Mouse (Mus musculus) left cerebral cortex, postnatal 36 days (tissue): ENCODE results near the gene Nup85. TPM values are rescaled to one million over a fixed set of nuclear protein-coding genes. Genes with fewer than 3 reads are reported as not detected.

Source experiments
- DNase-seq, 2 experiments: peaks; one replicate each; pipeline ENCODE4 v3.0.0; 2021 to 2022; ENCODE audit warnings: low spot score in 2 of 2, mixed read lengths in 1 of 2
- intact Hi-C: fragments of 180-260 bp; cut with DNase I; formaldehyde crosslinking; loops from one replicate; pipeline ENCODE4 v1.15.1; 2025
- total RNA-seq, 2 experiments: library from RNA; stranded (reverse); gene quantifications; 2 replicates each; pipeline ENCODE4 v1.2.3; 2021

Gene Nup85
- total RNA-seq, 2 experiments from 2014 or later: 41.6 to 49.9 TPM

DNA sequence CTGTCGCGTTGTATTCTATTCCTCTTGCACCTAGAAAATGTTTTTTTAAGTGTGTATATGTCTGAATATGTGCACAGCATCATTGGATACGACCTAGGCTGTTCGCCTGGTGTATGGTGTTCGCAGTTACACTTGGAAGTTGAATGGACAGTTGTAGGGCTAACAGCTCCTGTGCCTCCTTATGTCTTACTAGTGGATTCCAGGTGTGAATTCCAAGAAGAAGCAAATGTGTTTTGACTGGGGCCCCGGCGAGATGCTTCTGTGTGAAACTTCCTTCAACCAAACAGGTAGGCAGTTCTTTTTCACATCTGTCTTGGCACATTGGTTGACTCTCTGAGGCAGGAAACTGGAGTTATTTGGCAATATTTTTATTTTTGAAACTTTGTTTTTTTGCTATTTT is 727 bp downstream of the Nup85 start:
- intact Hi-C loops: no loop called here
- DNase-seq: no peak

DNA sequence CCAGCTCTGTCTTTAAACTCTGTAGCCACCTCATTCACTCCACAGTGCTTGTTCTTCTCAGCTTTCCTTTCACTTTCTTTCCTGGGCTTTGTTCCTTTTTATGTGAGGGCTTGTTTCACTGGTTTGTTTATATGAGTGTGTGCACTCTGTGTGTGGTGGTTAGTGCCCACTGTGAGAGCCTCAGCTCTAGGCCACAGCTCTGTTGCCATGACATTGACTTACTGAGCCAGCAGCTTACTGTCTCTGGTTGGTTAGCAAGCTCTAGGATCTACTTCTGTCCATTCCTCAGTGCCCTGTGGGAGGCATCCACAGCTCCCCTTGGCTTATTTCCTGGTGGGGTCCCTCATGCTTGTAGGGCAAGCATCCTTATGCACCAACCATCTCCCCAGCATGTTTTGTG is 14.8 kb downstream of the Nup85 start:
- DNase-seq: no peak
- intact Hi-C loops: no loop called here

DNA sequence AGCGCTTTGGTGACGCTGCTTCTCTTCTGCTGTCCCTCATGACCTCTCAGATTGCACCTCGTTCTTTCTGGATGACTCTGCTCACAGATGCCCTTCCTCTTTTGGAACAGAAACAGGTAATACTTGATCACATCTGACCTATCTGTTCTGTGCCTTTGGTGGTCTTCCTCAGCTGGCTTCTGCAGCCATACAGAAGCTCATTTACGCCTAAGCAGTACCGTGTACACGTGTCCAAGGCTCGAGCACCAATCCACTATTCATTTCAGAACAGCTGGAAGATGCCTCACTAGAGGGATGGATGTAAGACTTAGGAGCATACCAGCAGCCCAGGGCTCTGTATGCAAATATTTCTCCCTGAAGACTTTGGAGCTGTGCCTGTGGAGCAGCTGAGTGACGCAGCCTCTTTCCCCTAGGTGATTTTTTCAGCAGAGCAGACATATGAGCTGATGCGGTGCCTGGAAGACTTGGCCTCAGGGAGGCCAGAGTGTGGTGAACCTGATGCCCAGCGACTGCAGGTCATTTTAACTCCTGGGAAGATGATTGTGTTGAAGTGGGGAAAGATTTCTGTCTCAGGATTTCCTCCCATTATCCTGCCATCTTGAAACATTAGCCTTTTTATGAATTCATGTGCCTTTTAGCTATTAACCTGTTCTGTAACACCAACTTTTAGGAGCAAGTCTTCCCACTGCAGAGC is 18.8 kb downstream of the Nup85 start:
- intact Hi-C loops: no loop called here
- no peak for DNase-seq

DNA sequence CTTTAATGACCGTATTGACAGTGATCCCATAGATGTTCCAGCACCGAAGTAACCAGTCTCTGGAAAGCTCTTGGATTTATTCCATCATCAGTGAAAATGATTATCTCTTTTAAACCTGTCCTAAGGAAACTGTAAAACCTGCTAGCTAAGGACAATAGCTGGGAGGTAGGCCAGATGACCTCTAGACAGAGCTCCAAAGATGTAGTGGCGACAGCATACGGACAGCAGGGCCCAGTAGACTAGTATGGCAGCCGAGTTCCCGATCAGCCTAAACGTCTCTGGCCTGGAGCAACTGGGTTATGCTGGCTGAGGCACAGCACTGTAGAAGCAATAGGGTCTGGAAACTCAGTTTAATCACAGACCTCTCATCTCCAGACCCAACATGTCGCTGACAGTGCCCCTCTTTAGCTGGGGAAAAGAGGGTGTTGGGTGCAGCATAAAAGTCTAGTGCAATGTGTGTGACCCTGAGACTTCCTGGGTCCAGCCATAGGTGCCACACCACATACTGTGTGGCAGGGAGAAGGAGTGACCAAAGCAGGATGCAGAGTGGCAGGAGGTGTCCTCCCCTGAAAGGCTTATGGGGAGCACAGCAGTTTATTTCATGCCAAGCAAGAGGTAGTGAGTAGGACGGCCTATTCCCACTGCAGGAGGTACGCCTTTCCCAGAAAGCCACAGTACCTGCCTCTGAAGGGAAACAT is 20.3 kb downstream of the Nup85 start:
- no peak for DNase-seq
- intact Hi-C loops: no loop called here

DNA sequence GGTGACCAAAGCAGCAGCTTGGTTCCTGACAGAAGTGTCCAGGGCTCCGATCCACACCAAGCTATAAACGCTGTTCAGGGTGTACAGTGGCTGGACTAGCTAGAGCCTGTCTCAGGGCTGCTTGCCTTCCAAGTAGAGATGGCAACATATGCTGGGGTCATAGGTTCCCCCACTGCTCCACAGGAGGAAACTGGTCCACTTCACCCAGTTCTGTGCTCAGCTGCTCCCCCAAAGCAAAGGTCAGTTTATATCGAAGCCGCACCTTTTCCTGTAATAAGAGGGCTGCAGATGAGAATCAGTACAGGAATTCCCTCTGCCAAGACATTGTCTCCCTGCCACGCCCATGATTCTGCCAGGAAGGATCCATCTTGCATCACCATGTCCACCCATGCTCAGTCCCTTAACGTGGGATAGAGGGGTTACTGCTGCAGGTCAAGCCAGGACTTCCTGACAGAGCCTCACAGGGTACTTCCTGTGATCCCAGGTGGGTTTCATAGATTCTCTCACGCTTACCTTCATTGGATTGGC is 21.4 kb downstream of the Nup85 start:
- no peak for DNase-seq
- intact Hi-C loops: no loop called here

DNA sequence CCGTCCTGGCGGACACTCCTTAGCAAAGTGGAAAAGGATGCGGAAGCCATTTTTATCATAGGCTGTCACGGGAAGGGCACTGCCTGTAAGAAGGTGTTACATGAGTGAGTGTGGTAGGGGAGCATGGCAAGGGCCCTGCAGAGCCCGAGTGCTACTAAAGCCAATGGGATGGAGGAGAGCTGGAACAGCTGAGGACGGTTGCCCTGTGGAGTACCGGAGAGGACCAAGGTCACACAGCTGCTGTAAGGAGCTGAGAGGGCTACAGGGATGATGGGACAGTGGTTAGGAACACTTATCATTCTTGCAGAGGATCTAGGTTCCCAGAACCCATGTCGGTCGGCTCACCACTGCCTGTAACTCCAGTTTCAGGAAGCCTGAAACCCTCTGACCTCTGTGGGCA is 22.2 kb downstream of the Nup85 start:
- DNase-seq: no peak
- intact Hi-C loops: no loop called here

DNA sequence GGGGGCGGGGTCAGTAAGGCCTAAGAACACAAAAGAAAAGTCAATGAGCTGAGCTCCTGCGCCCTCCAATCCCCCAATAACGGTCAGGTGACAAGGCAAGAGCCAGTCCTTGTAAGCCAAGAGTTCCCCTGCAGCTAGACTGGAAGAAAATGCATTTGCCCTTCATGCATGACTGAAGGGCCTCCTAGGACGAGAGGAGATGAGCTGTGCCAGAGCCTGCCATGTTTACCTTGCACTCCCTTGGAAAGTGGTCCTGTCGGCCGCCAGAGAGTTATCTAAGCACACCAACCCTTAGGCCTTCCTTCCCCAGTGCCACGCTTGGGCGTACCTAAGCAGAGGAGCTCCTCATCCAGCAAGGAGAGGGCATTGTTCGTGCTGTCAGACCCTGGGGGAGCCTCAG is 23.8 kb downstream of the Nup85 start:
- intact Hi-C loops: no loop called here
- DNase-seq: no peak

DNA sequence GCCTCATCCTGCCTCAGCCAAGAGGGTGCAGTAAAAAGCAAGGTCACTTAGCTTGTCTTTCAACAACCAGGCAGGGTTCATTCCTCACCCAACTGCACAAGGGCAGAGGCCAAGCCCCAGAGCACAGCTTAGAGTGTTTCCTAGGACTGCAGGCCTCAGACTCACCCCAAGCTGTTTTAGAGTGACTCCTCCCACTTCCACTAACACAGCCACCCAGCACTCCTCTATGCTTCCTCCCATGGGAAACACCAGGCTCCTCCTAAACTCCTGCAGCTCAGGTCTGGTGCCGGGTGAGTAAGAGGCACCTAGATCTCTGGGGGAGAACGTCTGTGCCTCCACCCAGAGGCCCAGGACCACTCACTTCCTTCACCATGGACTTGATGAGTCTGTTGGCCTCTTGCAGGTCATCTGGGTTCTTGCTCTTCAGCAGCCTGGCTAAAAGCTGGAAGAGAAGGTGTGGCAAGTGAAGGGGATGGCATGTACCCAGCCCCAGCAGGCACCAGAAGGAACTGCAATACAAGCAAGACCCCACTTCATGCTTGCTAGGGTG is 26.4 kb downstream of the Nup85 start:
- intact Hi-C loops: no loop called here
- no peak for DNase-seq

DNA sequence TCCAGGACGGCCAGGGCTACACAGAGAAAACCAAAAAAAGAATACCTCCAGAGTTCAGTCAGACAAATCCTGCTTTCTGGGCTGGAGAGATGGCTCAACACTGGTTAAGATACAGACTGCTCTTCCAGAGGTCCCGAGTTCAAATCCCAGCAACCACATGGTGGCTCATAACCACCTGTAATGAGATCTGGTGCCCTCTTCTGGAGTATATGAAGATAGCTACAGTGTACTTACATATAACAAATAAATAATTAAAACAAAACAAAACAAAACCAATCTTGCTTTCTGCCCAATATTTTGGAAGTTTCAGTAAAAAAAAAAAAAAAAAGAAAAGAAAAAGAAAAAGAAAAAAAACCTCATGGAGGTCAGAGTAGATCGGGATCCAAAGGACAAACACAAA is 31.0 kb downstream of the Nup85 start:
- intact Hi-C loops: no loop called here
- no peak for DNase-seq

DNA sequence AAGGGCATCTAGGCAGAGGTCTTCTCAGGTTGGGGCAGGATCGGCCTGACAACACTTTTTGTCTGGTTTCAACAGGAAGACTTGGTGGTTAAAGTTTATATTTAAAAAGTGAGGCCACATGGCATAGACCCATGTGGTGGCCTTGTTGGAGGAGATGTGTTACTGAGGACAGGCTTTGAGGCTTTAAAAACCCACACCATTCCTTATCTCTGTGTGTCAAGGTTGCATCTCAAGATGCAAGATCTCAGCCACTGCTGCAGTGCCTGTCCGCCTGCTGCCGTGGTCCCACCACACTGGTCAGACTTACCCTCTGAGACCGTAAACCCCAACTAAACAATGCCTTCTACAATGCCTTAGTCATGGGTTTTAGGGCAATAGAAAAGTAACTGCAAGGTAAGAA is 34.1 kb downstream of the Nup85 start:
- no peak for DNase-seq
- intact Hi-C loops: no loop called here

DNA sequence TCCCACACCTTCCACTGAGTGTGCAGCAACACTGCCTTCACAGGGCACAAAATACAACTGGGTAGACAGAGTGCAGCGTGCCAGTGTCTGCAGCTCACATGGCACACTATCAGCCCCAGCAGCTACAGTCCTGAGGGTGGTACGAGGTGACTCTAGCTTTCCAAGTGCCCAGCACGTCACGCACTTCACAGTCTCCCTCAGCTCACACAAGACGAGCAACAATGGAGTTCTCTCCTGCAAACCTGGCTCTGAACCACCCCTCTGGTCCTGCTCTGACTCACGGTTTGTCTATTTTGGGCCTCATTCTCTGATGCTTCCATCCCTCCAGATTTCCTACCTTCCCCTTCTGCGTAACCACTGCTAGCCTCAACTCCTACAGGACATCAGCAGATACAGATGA is 35.5 kb downstream of the Nup85 start:
- intact Hi-C loops: loop anchor here (5.0 kb wide), 2 partner anchors 62 to 107 kb away; partner anchors contain the start of genes Nt5c and Sumo2
- DNase-seq: peak; percentile 37 to 59

DNA sequence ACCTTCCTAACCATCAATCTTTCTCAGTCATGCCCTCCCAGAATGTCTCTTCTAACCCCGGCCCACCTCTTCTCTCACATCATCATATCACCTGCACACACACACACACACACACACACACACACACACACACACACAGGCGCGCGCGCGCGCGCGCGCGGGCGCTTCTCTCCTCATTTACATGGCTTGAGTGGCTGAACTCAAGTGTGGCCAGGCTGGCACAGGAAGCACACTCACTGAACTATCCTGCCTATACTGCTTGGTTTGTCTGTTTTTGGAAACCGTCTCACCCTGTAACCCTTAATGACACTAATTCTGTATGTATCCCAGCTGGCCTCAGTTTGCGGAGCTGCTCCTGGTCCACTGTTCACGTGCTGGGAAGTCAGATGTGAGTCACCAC is 36.5 kb downstream of the Nup85 start:
- intact Hi-C loops: loop anchor here (5.0 kb wide), 2 partner anchors 63 to 108 kb away; partner anchors contain the start of genes Nt5c and Sumo2
- no peak for DNase-seq

DNA sequence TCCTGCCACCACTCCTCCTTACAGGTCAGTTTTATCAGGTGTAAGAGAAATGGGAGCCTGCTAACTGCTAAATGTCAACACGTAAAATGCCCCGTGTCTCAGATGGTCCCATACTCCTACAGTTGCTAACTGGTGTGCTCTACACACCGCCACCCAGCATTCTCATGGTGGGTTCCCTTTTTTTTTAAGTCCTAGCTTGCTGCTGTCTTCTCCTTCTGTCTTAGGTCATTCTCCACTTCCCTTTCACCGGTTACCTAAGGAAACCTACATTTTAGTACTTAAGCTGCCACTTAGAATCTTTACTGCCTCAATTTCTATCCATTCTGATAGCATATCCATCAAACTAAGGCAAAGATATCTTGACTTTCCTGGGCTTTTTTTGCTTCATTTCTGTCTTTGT is 36.9 kb downstream of the Nup85 start:
- DNase-seq: no peak
- intact Hi-C loops: loop anchor here (5.0 kb wide), 2 partner anchors 64 to 109 kb away; partner anchors contain the start of genes Nt5c and Sumo2

DNA sequence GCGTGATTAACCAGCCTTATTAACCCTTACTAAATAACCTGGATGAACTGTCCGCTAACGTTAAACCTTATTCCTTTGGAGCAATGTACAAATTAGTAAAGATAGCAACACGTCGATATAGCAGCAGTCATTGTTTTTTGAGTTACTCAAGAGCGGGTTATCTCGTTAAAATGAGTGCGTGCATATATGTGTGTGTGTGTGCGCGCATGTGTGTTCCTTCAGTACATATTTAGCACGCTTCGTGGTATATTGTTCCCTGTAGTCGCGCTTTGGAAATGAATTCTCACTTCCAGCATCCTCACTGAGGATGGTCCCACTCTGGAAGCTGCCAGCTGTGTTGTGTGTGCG is 38.9 kb downstream of the Nup85 start:
- intact Hi-C loops: loop anchor here (5.0 kb wide), 2 partner anchors 66 to 111 kb away; partner anchors contain the start of genes Nt5c and Sumo2
- DNase-seq: no peak

DNA sequence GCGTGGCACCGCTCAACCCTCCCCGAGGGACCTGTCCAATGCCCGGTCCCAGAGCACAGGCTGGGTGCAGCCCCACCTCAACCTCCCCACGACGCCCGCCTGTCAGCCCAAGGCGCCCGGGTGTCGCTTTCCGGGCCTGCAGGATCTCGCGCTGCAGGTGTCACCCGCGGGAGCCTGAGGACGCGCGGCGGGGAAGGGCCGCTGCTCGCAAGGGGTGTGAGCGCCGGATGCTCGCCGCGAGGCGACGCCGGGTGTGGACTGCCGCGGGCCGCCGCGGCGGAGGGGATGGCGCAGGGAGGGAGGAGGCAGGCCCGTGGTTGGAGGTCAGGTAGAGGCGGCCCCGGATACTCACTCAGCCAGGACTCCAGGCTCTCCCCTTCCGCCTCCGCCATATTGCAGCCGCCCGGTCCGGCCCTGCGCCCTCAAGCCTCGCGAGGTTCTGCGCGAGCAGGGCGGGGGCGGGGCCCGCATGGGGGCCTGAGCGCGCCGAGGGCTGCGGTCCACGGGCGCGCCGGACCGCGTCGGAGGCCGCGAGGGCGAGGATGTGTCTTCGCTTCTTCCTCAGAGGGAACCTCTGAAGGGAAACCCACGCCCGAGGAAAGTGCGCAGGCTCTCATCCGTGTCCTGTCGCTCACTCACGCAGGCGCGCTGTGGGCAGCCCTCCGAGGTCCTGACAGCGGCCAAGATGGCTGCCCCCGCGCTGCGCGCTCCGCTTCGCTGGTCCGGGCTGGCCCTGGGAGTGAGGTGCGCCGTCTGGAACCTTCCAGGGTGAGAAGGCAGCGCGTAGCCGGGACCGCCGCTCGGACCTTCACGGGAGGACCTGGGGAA is 39.5 kb downstream of the Nup85 start, which contains the start of the genes Mrps7 and Gga3:
Gene Mrps7 (plus strand): TSS at position 450 of the 828 bp plus-strand sequence.
Gene Gga3 (minus strand): TSS at position 576 of the 828 bp plus-strand sequence.
- intact Hi-C loops: loop anchor here (5.0 kb wide), 2 partner anchors 66 to 111 kb away; partner anchors contain the start of genes Nt5c and Sumo2
- peak; percentile 91 to 93 for DNase-seq

DNA sequence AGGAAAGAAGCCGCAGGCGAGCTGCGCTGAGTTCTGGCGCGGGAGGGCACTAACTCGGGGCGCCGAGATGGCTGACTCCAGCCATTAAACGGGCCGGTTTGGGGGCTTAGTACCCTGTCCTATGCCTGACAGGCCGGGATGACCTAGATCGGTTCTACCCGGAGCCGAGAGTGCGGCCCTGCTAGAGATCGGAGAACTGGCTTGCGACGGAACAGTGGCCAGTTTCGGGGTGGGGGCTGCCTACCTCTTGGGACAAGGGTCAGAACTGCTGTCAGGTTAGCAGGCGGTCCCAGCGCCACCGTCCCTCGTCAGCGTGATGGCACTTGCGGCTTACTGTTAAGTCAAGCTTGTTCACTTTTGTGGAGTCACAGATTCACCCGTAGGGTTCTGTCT is 40.1 kb downstream of the Nup85 start:
- no peak for DNase-seq
- intact Hi-C loops: loop anchor here (5.0 kb wide), 2 partner anchors 67 to 112 kb away; partner anchors contain the start of genes Nt5c and Sumo2

DNA sequence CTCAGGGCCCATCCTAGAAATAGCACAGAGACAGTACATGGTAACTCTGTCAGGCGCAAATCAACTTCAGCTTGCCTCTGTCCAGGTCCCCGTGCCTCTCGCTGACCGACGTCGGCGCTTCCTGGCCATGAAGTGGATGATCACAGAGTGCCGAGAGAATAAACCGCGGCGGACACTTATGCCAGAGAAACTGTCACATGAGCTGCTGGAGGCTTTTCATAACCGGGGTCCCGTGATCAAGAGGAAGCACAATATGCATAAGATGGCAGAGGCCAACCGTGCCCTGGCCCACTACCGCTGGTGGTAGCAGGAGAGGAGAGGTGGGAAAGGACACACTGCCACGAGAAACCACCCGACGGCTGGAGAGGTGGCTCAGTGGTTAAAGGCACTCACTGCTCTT is 42.5 kb downstream of the Nup85 start:
- intact Hi-C loops: no loop called here
- no peak for DNase-seq

DNA sequence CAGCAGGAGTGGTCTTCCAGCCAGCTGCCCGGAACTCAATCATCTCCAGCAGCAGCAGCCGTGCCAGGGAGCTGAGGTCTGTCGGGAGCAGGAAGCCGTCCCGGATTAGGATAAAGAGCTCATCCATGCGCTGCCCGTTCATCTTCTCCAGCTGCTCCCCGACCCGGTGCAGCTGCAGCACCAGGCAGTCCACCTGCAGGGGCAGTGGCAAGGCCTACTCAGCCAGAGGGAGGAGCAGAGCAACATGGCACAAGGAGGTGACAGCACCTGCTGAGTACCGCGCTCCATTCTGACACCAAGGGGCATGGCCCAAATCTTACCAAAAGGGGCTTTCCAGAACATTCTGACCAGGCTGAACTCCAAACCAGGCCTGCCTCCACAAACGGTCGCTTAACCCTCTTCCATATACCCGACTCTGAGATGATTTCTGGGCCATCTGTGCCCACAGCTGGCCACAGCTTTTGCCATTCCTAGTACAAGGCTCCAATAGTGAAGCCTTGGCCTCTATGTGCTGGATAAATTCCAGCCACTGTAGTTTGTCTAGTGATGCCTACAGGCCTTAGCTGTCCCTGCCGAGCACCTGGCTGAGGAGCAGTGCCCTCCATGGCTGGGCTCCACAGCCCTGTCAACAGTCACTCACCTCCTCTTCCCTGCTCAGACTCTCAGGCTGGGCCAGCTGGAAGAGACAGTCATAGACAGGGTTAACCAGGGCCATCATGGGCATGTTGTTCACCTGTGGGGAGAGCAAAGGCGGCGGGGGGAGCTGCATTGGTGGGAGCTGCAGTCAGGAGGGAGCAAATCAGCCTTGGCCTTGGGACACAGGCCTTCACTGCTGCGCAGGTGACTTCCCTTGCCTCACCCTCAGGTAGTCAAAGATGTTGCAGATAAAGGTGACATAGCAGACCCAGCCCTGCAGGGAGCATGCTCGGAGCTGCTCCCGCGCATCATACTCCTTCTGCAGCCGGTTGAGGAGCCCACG is 44.5 kb downstream of the Nup85 start:
- DNase-seq: peak in 1 of 2 experiments; percentile 22
- intact Hi-C loops: no loop called here
